In the genomic region with DNA sequence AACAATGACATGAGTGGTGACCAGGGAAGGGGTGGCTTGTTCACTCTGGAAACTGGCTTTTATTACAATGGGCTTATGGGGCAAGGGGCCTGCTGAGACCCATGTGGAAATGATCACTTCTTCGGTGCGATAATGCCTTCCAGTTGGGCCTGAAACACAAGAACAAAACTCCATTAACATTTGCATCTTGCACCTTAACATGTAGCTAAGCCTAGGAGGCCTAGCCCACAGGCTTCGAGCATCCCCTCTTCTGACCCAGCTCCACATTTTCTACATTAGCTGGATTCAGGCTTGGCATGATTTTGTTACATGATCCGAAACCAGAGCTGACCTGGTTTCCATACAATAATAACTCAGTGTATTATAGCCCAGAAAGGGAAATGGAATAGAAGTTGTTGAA, we compare ENCODE assay signal across 25 mouse cellular contexts. TPM values are rescaled to one million over a fixed set of nuclear protein-coding genes. Genes with fewer than 3 reads are reported as not detected.
A peak's percentile ranks its signal among the peaks of the same experiment; 100 is the strongest.
DNase-seq lines count a peak whose midpoint lies in the region; ATAC-seq and TF ChIP-seq lines count a peak whose summit lies in the region.
"Had no signal": no experiment of that assay in that cellular context is flagged by ENCODE, and none has a peak within 500 bp of the region (broad histone marks: within the 10 kb centered on the region; RNA-seq: fewer than 3 reads in every experiment).

No protein-coding gene starts in this region.

- peak; percentile 15 for DNase-seq in embryo, embryonic 10.5 days (ENCODE audit: low spot score)
- no peak for DNase-seq in embryo, embryonic 9.5 days (ENCODE audit: extremely low spot score)
- DNase-seq in limb, embryonic 10.5 days (ENCODE audit: low spot score), result peak; percentile 47
- no peak for DNase-seq in layer of hippocampus, adult 8-10 months (ENCODE audit: low spot score in 2 of 2)
- DNase-seq in lung, adult 2 months, result no peak
- DNase-seq in layer of hippocampus, adult 11-12 months (ENCODE audit: low spot score), result no peak
- DNase-seq: adrenal gland, postnatal 10 days; B cell, adult 2 months; cerebellum, adult 11 months; cerebellum, adult 8-10 months; cerebellum, postnatal 14 days; gastrocnemius, postnatal 25 days had no signal

- no peak overlapping the region for H3K9ac ChIP-seq in embryonic facial prominence, embryonic 13.5 days
- H3K9ac ChIP-seq: forebrain, embryonic 15.5 days; heart, embryonic 12.5 days; hindbrain, embryonic 14.5 days had no signal

- ATAC-seq in embryonic facial prominence, embryonic 13.5 days (ENCODE audit: insufficient number of reproducible peaks, insufficient read depth, low FRiP score, low TSS enrichment, low read depth), result 0 out of 2 replicates have a peak, but pooled peaks have one; percentile 29
- ATAC-seq: CD4-positive, CD25-positive, alpha-beta regulatory T cell, adult 4 months; forebrain, embryonic 15.5 days; intestine, embryonic 16.5 days had no signal

- no peak overlapping the region for H3K4me3 ChIP-seq in embryonic facial prominence, embryonic 13.5 days
- H3K4me3 ChIP-seq in limb, embryonic 10.5 days, result no peak overlapping the region
- no peak overlapping the region for H3K4me3 ChIP-seq in lung, adult 2 months (replicated peaks; ENCODE audit: extremely low read depth, low read depth, low read length)
- H3K4me3 ChIP-seq: forebrain, embryonic 15.5 days; heart, embryonic 12.5 days; hindbrain, embryonic 10.5 days had no signal

- H3K4me2 ChIP-seq in embryonic facial prominence, embryonic 13.5 days, result no peak overlapping the region
- H3K4me2 ChIP-seq: forebrain, embryonic 15.5 days; hindbrain, embryonic 14.5 days had no signal

- no peak for TF ChIP-seq POLR2A in lung, adult 2 months (IDR thresholded peaks at IDR 0.05; ENCODE audit: borderline replicate concordance, extremely low read depth, low read depth, low read length)

- peaks cover 37% of the 10 kb centered on the region for H3K4me1 ChIP-seq in embryonic facial prominence, embryonic 13.5 days
- peaks cover 39% of the 10 kb centered on the region for H3K4me1 ChIP-seq in limb, embryonic 10.5 days
- no peaks in the 10 kb centered on the region for H3K4me1 ChIP-seq in lung, adult 2 months (ENCODE audit: control insufficient read depth, insufficient read depth, low read length)

- no peak for TF ChIP-seq CTCF in lung, adult 2 months (IDR thresholded peaks at IDR 0.05; ENCODE audit: insufficient read depth, low read length)

- H3K9me3 ChIP-seq in embryonic facial prominence, embryonic 13.5 days, result no peaks in the 10 kb centered on the region
- no peaks in the 10 kb centered on the region for H3K9me3 ChIP-seq in limb, embryonic 10.5 days (replicated peaks)
- H3K9me3 ChIP-seq: forebrain, embryonic 15.5 days; G1E; heart, embryonic 12.5 days; hindbrain, embryonic 10.5 days had no signal

- 29% methylated on average over 4 of the region's 4 CpGs for WGBS in embryonic facial prominence, embryonic 13.5 days
- whole genome bisulfite sequencing in limb, embryonic 10.5 days, result 48% methylated on average over 4 of the region's 4 CpGs
- 86% methylated on average over 4 of the region's 4 CpGs for WGBS in lung, adult 2 months

- H3K27me3 ChIP-seq in embryonic facial prominence, embryonic 13.5 days, result no peaks in the 10 kb centered on the region
- H3K27me3 ChIP-seq in limb, embryonic 10.5 days (ENCODE audit: low read depth, poor library complexity, severe bottlenecking), result peaks cover 46% of the 10 kb centered on the region
- H3K27me3 ChIP-seq: forebrain, embryonic 15.5 days; heart, embryonic 12.5 days had no signal

- peak overlapping the region; percentile 78 for H3K27ac ChIP-seq in embryonic facial prominence, embryonic 13.5 days
- H3K27ac ChIP-seq in limb, embryonic 10.5 days, result peak overlapping the region; percentile 57; the same call in 1 of the 2 replicates
- H3K27ac ChIP-seq: forebrain, embryonic 15.5 days; hindbrain, embryonic 10.5 days; hindbrain, embryonic 14.5 days had no signal

- peaks cover 45% of the 10 kb centered on the region for H3K36me3 ChIP-seq in embryonic facial prominence, embryonic 13.5 days
- peaks cover 49% of the 10 kb centered on the region for H3K36me3 ChIP-seq in limb, embryonic 10.5 days

RNA-seq across cellular contexts. Expression of gene Dnali1, which starts 9.0 kb away (rescaled TPM):
- 0.12 TPM in 1 of 2 replicates, not detected in the other for polyA plus RNA-seq in embryonic facial prominence, embryonic 13.5 days (2015; fragmentation: Nextera tagmentation; extraction: Ambion mirVana)
- 0.09 and 0.15 TPM in 2 replicates for polyA plus RNA-seq in limb, embryonic 10.5 days (2016; fragmentation: Nextera tagmentation; extraction: Ambion mirVana)
- 1 to 10 TPM in 2 of 4 experiments, under 1 TPM in 2; 0.62 to 1.4 (median 1.2) TPM for total RNA-seq in layer of hippocampus, adult 8-10 months (2022)
- polyA plus RNA-seq in lung, adult 2 months (2012; rRNA removed), result 14.9 and 15.8 TPM in 2 replicates
- total RNA-seq: adrenal gland, postnatal 10 days; adrenal gland, postnatal 4 days; common myeloid progenitor, adult 5-6 weeks; gastrocnemius, adult 18-20 months; gastrocnemius, postnatal 25 days; granulocyte monocyte progenitor cell, adult 5-6 weeks; heart, postnatal 25 days had no signal
- polyA plus RNA-seq: CD4-positive, CD25-positive, alpha-beta regulatory T cell, adult 4 months; intestine, embryonic 16.5 days had no signal

RNA-seq across cellular contexts. Expression of gene Snip1, which starts 10.0 kb away (rescaled TPM):
- 31.9 and 32.9 TPM in 2 replicates for polyA plus RNA-seq in embryonic facial prominence, embryonic 13.5 days (2015; fragmentation: Nextera tagmentation; extraction: Ambion mirVana)
- 35.5 and 35.7 TPM in 2 replicates for polyA plus RNA-seq in limb, embryonic 10.5 days (2016; fragmentation: Nextera tagmentation; extraction: Ambion mirVana)
- 10 to 100 TPM; 14.1 to 16.4 (median 14.7) TPM for total RNA-seq in layer of hippocampus, adult 8-10 months (2022)
- polyA plus RNA-seq in lung, adult 2 months (2012; rRNA removed), result 7.8 and 8.8 TPM in 2 replicates

RNA-seq across cellular contexts. Expression of gene Meaf6, which starts 28.5 kb away (rescaled TPM):
- 71.2 and 79.9 TPM in 2 replicates for polyA plus RNA-seq in embryonic facial prominence, embryonic 13.5 days (2015; fragmentation: Nextera tagmentation; extraction: Ambion mirVana)
- polyA plus RNA-seq in limb, embryonic 10.5 days (2016; fragmentation: Nextera tagmentation; extraction: Ambion mirVana), result 64.2 and 70.9 TPM in 2 replicates
- total RNA-seq in layer of hippocampus, adult 8-10 months (2022), result 100 to 1,000 TPM; 103 to 122 (median 110) TPM
- polyA plus RNA-seq in lung, adult 2 months (2012; rRNA removed), result 9.5 and 14.2 TPM in 2 replicates

RNA-seq across cellular contexts. Expression of gene Gnl2, which starts 40.1 kb away (rescaled TPM):
- polyA plus RNA-seq in embryonic facial prominence, embryonic 13.5 days (2015; fragmentation: Nextera tagmentation; extraction: Ambion mirVana), result 111 and 112 TPM in 2 replicates
- polyA plus RNA-seq in limb, embryonic 10.5 days (2016; fragmentation: Nextera tagmentation; extraction: Ambion mirVana), result 83.5 and 83.7 TPM in 2 replicates
- total RNA-seq in layer of hippocampus, adult 8-10 months (2022), result 10 to 100 TPM; 53.7 to 69.5 (median 63.4) TPM
- 13.7 and 21.5 TPM in 2 replicates for polyA plus RNA-seq in lung, adult 2 months (2012; rRNA removed)

Comparison
In these comparisons a context has a peak if more than half of its experiments do, and no peak if none do; other contexts are left out.
1. DNase-seq: peak in embryo, embryonic 10.5 days (single experiment) and limb, embryonic 10.5 days (single experiment); none in embryo, embryonic 9.5 days (single experiment), layer of hippocampus, adult 8-10 months (0 of 2), lung, adult 2 months (single experiment) and layer of hippocampus, adult 11-12 months (single experiment).
2. RNA of gene Dnali1, which starts 9.0 kb away (polyA plus RNA-seq): 14.9 to 15.8 TPM in lung, adult 2 months; 0.09 to 0.15 TPM in limb, embryonic 10.5 days and 0.12 TPM in embryonic facial prominence, embryonic 13.5 days; every median in the first group is over 10 times any median in the second.